Mouse (Mus musculus): ENCODE measurements around the gene Lin28b. TPM values are rescaled to one million over a fixed set of nuclear protein-coding genes. Genes with fewer than 3 reads are reported as not detected.

The Lin28b gene
- 0.44 TPM in 1 of 2 replicates, not detected in the other for total RNA-seq (2017)

- peak; percentile 17 to 32; a peak in 3 of 4 replicates for ATAC-seq (replicated peaks in 1 of 2; ENCODE audit: insufficient read depth in 1 of 2, low FRiP score in 2 of 2, low TSS enrichment in 1 of 2, low read depth in 1 of 2, poor library complexity in 2 of 2, severe bottlenecking in 2 of 2)
Observed at GRCm38 (mm10) chr10:45485761-45486602, at the start of gene Lin28b. Lin28b (minus strand) TSS chr10:45486395.

- ATAC-seq (replicated peaks in 1 of 2; ENCODE audit: insufficient read depth in 1 of 2, low FRiP score in 2 of 2, low TSS enrichment in 1 of 2, low read depth in 1 of 2, poor library complexity in 2 of 2, severe bottlenecking in 2 of 2), result no peak
Observed at GRCm38 (mm10) chr10:45511764-45512163, 25.6 kb upstream of the Lin28b start.

GRCm38 (mm10) chr10:45510662-45511061, 24.5 kb upstream of the Lin28b start:
- ATAC-seq (replicated peaks in 1 of 2; ENCODE audit: insufficient read depth in 1 of 2, low FRiP score in 2 of 2, low TSS enrichment in 1 of 2, low read depth in 1 of 2, poor library complexity in 2 of 2, severe bottlenecking in 2 of 2), result no peak

- ATAC-seq (replicated peaks in 1 of 2; ENCODE audit: insufficient read depth in 1 of 2, low FRiP score in 2 of 2, low TSS enrichment in 1 of 2, low read depth in 1 of 2, poor library complexity in 2 of 2, severe bottlenecking in 2 of 2), result no peak
Observed at GRCm38 (mm10) chr10:45500259-45500658, 14.1 kb upstream of the Lin28b start.

GRCm38 (mm10) chr10:45486603-45486946, 380 bp upstream of the Lin28b start:
- 0 out of 4 replicates have a peak, but pooled peaks of 1 of the 2 experiments have one; percentile 17 for ATAC-seq (replicated peaks in 1 of 2; ENCODE audit: insufficient read depth in 1 of 2, low FRiP score in 2 of 2, low TSS enrichment in 1 of 2, low read depth in 1 of 2, poor library complexity in 2 of 2, severe bottlenecking in 2 of 2)

GRCm38 (mm10) chr10:45485226-45485760, 902 bp downstream of the Lin28b start:
- ATAC-seq (replicated peaks in 1 of 2; ENCODE audit: insufficient read depth in 1 of 2, low FRiP score in 2 of 2, low TSS enrichment in 1 of 2, low read depth in 1 of 2, poor library complexity in 2 of 2, severe bottlenecking in 2 of 2), result 0 out of 4 replicates have a peak, but pooled peaks of 1 of the 2 experiments have one; percentile 39

GRCm38 (mm10) chr10:45483210-45483609, 3.0 kb downstream of the Lin28b start:
- ATAC-seq (replicated peaks in 1 of 2; ENCODE audit: insufficient read depth in 1 of 2, low FRiP score in 2 of 2, low TSS enrichment in 1 of 2, low read depth in 1 of 2, poor library complexity in 2 of 2, severe bottlenecking in 2 of 2), result peak; percentile 58 to 62; a peak in 2 of 4 replicates

- ATAC-seq (replicated peaks in 1 of 2; ENCODE audit: insufficient read depth in 1 of 2, low FRiP score in 2 of 2, low TSS enrichment in 1 of 2, low read depth in 1 of 2, poor library complexity in 2 of 2, severe bottlenecking in 2 of 2), result no peak
Observed at GRCm38 (mm10) chr10:45473663-45474333, 12.4 kb downstream of the Lin28b start.

GRCm38 (mm10) chr10:45473143-45473484, 13.1 kb downstream of the Lin28b start:
- no peak for ATAC-seq (replicated peaks in 1 of 2; ENCODE audit: insufficient read depth in 1 of 2, low FRiP score in 2 of 2, low TSS enrichment in 1 of 2, low read depth in 1 of 2, poor library complexity in 2 of 2, severe bottlenecking in 2 of 2)

- ATAC-seq (replicated peaks in 1 of 2; ENCODE audit: insufficient read depth in 1 of 2, low FRiP score in 2 of 2, low TSS enrichment in 1 of 2, low read depth in 1 of 2, poor library complexity in 2 of 2, severe bottlenecking in 2 of 2), result no peak
Observed at GRCm38 (mm10) chr10:45472431-45473142, 13.6 kb downstream of the Lin28b start.

GRCm38 (mm10) chr10:45471321-45471720, 14.9 kb downstream of the Lin28b start:
- ATAC-seq (replicated peaks in 1 of 2; ENCODE audit: insufficient read depth in 1 of 2, low FRiP score in 2 of 2, low TSS enrichment in 1 of 2, low read depth in 1 of 2, poor library complexity in 2 of 2, severe bottlenecking in 2 of 2), result no peak

GRCm38 (mm10) chr10:45470079-45470739, 16.0 kb downstream of the Lin28b start:
- no peak for ATAC-seq (replicated peaks in 1 of 2; ENCODE audit: insufficient read depth in 1 of 2, low FRiP score in 2 of 2, low TSS enrichment in 1 of 2, low read depth in 1 of 2, poor library complexity in 2 of 2, severe bottlenecking in 2 of 2)

- peak in 1 of 2 experiments; percentile 78; a peak in 2 of 4 replicates for ATAC-seq (replicated peaks in 1 of 2; ENCODE audit: insufficient read depth in 1 of 2, low FRiP score in 2 of 2, low TSS enrichment in 1 of 2, low read depth in 1 of 2, poor library complexity in 2 of 2, severe bottlenecking in 2 of 2)
Observed at GRCm38 (mm10) chr10:45469027-45469996, 16.9 kb downstream of the Lin28b start.

- ATAC-seq (replicated peaks in 1 of 2; ENCODE audit: insufficient read depth in 1 of 2, low FRiP score in 2 of 2, low TSS enrichment in 1 of 2, low read depth in 1 of 2, poor library complexity in 2 of 2, severe bottlenecking in 2 of 2), result no peak
Observed at GRCm38 (mm10) chr10:45468180-45468915, 17.8 kb downstream of the Lin28b start.

- ATAC-seq (replicated peaks in 1 of 2; ENCODE audit: insufficient read depth in 1 of 2, low FRiP score in 2 of 2, low TSS enrichment in 1 of 2, low read depth in 1 of 2, poor library complexity in 2 of 2, severe bottlenecking in 2 of 2), result no peak
Observed at GRCm38 (mm10) chr10:45458637-45459036, 27.6 kb downstream of the Lin28b start.

GRCm38 (mm10) chr10:45458074-45458473, 28.1 kb downstream of the Lin28b start:
- ATAC-seq (replicated peaks in 1 of 2; ENCODE audit: insufficient read depth in 1 of 2, low FRiP score in 2 of 2, low TSS enrichment in 1 of 2, low read depth in 1 of 2, poor library complexity in 2 of 2, severe bottlenecking in 2 of 2), result no peak

Measured in hematopoietic stem cell, adult 5-6 weeks (primary cell).